Mouse (Mus musculus) neural tube, embryonic 11.5 days (tissue): ENCODE results near the gene Mnt. TPM values are rescaled to one million over a fixed set of nuclear protein-coding genes. Genes with fewer than 3 reads are reported as not detected.
"Not testable (repeated sequence)": the region's sequence is repeated elsewhere in the genome, so short reads cannot be mapped to it uniquely, and the experiment has no call there.

Experiments
- ATAC-seq: fragments of 200-750 bp; cut with Nextera tagmentation; 2 replicates; pipeline ENCODE4 v1.8.0; 2017; ENCODE audit warnings: moderate number of reproducible peaks, mild to moderate bottlenecking, moderate TSS enrichment, moderate library complexity; ENCODE audit not compliant: insufficient read depth, low FRiP score, low TSS enrichment
- DNase-seq: peaks from one replicate; pipeline ENCODE4 v3.0.0-alpha.2; 2015; ENCODE audit warnings: low spot score
- H3K27ac ChIP-seq: fragments of 300-500 bp; sonication (generic); 2 replicates; pipeline ENCODE4 v1.5.1; 2014; ENCODE audit warnings: low read depth, mild to moderate bottlenecking, low read length
- H3K27me3 ChIP-seq: fragments of 300-500 bp; sonication (generic); 2 replicates; pipeline ENCODE4 v1.6.1; 2014; ENCODE audit warnings: mild to moderate bottlenecking, low read length, mixed read lengths; ENCODE audit not compliant: control insufficient read depth, insufficient read depth
- H3K36me3 ChIP-seq: fragments of 300-500 bp; sonication (generic); 2 replicates; pipeline ENCODE4 v1.6.1; 2014; ENCODE audit warnings: mild to moderate bottlenecking, low read length, moderate library complexity, mixed read lengths; ENCODE audit not compliant: control insufficient read depth, insufficient read depth
- H3K4me1 ChIP-seq: fragments of 300-500 bp; sonication (generic); 2 replicates; pipeline ENCODE4 v1.6.1; 2014; ENCODE audit warnings: low read length, mixed read lengths; ENCODE audit not compliant: control insufficient read depth, insufficient read depth
- H3K4me2 ChIP-seq: fragments of 300-500 bp; sonication (generic); 2 replicates; pipeline ENCODE4 v1.6.1; 2014; ENCODE audit warnings: low read depth, mild to moderate bottlenecking, moderate library complexity
- H3K4me3 ChIP-seq: fragments of 300-500 bp; sonication (generic); 2 replicates; pipeline ENCODE4 v1.5.1; 2014; ENCODE audit warnings: low read depth, low read length
- H3K9ac ChIP-seq: fragments of 300-500 bp; sonication (generic); 2 replicates; pipeline ENCODE4 v1.6.1; 2014; ENCODE audit warnings: mild to moderate bottlenecking, low read length
- H3K9me3 ChIP-seq: fragments of 300-500 bp; sonication (generic); 2 replicates; pipeline ENCODE4 v1.6.1; 2016; ENCODE audit warnings: low read length; ENCODE audit not compliant: control insufficient read depth
- WGBS: fragments of 180-500 bp; shearing (Covaris S2); extraction: QIAGEN DNeasy Blood & Tissue Kit; methylation state at CpG from one replicate; pipeline ENCODE4 v1.1.7; 2014; 5-methylcytosine and 5-hydroxymethylcytosine counted together
- polyA plus RNA-seq: library from polyadenylated mRNA; unstranded; fragments of >200 nt; fragmentation: Nextera tagmentation; extraction: Ambion mirVana; gene quantifications from 2 replicates; pipeline ENCODE4 v1.2.1, GENCODE M21; 2014

The Mnt gene
- 5.2 and 6.9 TPM in 2 replicates for polyA plus RNA-seq

GRCm38 (mm10) chr11:74830256-74831161 lies at the start of gene Mnt:
TSS of gene Mnt (plus strand) at chr11:74830920.
- under 1% methylated on average over 67 of the region's 70 CpGs for WGBS
- peak within 1 kb of the TSS; percentile 63 for H3K4me3 ChIP-seq
- H3K9ac ChIP-seq = peak within 1 kb of the TSS; percentile 67
- peak within 1 kb of the TSS; percentile 91 for H3K4me2 ChIP-seq
- ATAC-seq = peak; percentile 93
- peak; percentile 99 for DNase-seq
- H3K27me3 ChIP-seq = no peaks in the 10 kb centered on the region
- peak within 1 kb of the TSS; percentile 89 for H3K27ac ChIP-seq
- peaks cover 15% of the 10 kb centered on the region for H3K4me1 ChIP-seq
- no peaks in the 10 kb centered on the region for H3K36me3 ChIP-seq
- no peaks in the 10 kb centered on the region for H3K9me3 ChIP-seq

- Histone ChIP-seq H3K36me3 (peaks cover 19% of the 10 kb centered on the region), H3K27ac (no peak overlapping the region), H3K4me2 (no peak overlapping the region), H3K9me3 (no peaks in the 10 kb centered on the region), H3K27me3 (no peaks in the 10 kb centered on the region), H3K9ac (no peak overlapping the region), H3K4me1 (no peaks in the 10 kb centered on the region), H3K4me3 (no peak overlapping the region)
- ATAC-seq (no peak), DNase-seq (no peak)
- WGBS = 95% methylated on average over 4 of the region's 4 CpGs
These were observed 37.8 kb upstream of the Mnt start for GRCm38 (mm10) chr11:74792874-74793273.

- no peak overlapping the region for H3K27ac ChIP-seq
- 83% methylated on average over 4 of the region's 4 CpGs for WGBS
- H3K27me3 ChIP-seq = no peaks in the 10 kb centered on the region
- no peaks in the 10 kb centered on the region for H3K9me3 ChIP-seq
- peaks cover 6% of the 10 kb centered on the region for H3K36me3 ChIP-seq
- H3K4me2 ChIP-seq = no peak overlapping the region
- no peak overlapping the region for H3K9ac ChIP-seq
- no peak for ATAC-seq
- DNase-seq = no peak
- no peak overlapping the region for H3K4me3 ChIP-seq
- no peaks in the 10 kb centered on the region for H3K4me1 ChIP-seq
These were observed 30.1 kb upstream of the Mnt start for GRCm38 (mm10) chr11:74800658-74801057.

GRCm38 (mm10) chr11:74804081-74804627 lies 26.6 kb upstream of the Mnt start:
- DNase-seq = no peak
- H3K27me3 ChIP-seq = no peaks in the 10 kb centered on the region
- ATAC-seq = no peak
- H3K9ac ChIP-seq = no peak overlapping the region
- H3K4me1 ChIP-seq = no peaks in the 10 kb centered on the region
- peaks cover 3% of the 10 kb centered on the region; the same call in 1 of the 2 replicates for H3K36me3 ChIP-seq
- no peak overlapping the region for H3K27ac ChIP-seq
- no peaks in the 10 kb centered on the region for H3K9me3 ChIP-seq
- WGBS = 89% methylated on average over 3 of the region's 3 CpGs
- H3K4me3 ChIP-seq = no peak overlapping the region
- H3K4me2 ChIP-seq = no peak overlapping the region

- Histone ChIP-seq H3K4me3 (no peak overlapping the region), H3K27me3 (no peaks in the 10 kb centered on the region), H3K9ac (no peak overlapping the region), H3K4me1 (no peaks in the 10 kb centered on the region), H3K36me3 (peaks cover 3% of the 10 kb centered on the region; the same call in 1 of the 2 replicates), H3K27ac (no peak overlapping the region), H3K4me2 (no peak overlapping the region), H3K9me3 (no peaks in the 10 kb centered on the region)
- WGBS = 93% methylated on average over 6 of the region's 6 CpGs
- DNase-seq (no peak), ATAC-seq (no peak)
These were observed 23.4 kb upstream of the Mnt start for GRCm38 (mm10) chr11:74807246-74807882.

GRCm38 (mm10) chr11:74808251-74808853 lies 22.4 kb upstream of the Mnt start:
- WGBS = 95% methylated on average over 6 of the region's 6 CpGs

GRCm38 (mm10) chr11:74810134-74810533 lies 20.6 kb upstream of the Mnt start:
- ATAC-seq (no peak), DNase-seq (no peak)
- Histone ChIP-seq H3K9me3 (no peaks in the 10 kb centered on the region), H3K27me3 (no peaks in the 10 kb centered on the region), H3K4me2 (no peak overlapping the region), H3K4me1 (no peaks in the 10 kb centered on the region), H3K4me3 (no peak overlapping the region), H3K27ac (no peak overlapping the region), H3K9ac (no peak overlapping the region), H3K36me3 (peaks cover 3% of the 10 kb centered on the region; the same call in 1 of the 2 replicates)

More at GRCm38 (mm10) chr11:74808251-74808853, 22.4 kb upstream of the Mnt start:
- no peak for DNase-seq
- Histone ChIP-seq H3K4me1 (no peaks in the 10 kb centered on the region), H3K4me2 (no peak overlapping the region), H3K36me3 (peaks cover 3% of the 10 kb centered on the region; the same call in 1 of the 2 replicates), H3K4me3 (no peak overlapping the region), H3K9me3 (no peaks in the 10 kb centered on the region), H3K9ac (no peak overlapping the region), H3K27ac (no peak overlapping the region), H3K27me3 (no peaks in the 10 kb centered on the region)
- no peak for ATAC-seq

- ATAC-seq, H3K27me3 ChIP-seq, H3K4me1 ChIP-seq, H3K4me2 ChIP-seq, H3K9me3 ChIP-seq, H3K36me3 ChIP-seq, H3K4me3 ChIP-seq, H3K9ac ChIP-seq, H3K27ac ChIP-seq, DNase-seq: not testable (repeated sequence)
- 44% methylated on average over 3 of the region's 3 CpGs for WGBS
These were observed 19.7 kb upstream of the Mnt start for GRCm38 (mm10) chr11:74811027-74811426.
